ENCODE assay signal across 8 mouse cellular contexts in the genomic region with DNA sequence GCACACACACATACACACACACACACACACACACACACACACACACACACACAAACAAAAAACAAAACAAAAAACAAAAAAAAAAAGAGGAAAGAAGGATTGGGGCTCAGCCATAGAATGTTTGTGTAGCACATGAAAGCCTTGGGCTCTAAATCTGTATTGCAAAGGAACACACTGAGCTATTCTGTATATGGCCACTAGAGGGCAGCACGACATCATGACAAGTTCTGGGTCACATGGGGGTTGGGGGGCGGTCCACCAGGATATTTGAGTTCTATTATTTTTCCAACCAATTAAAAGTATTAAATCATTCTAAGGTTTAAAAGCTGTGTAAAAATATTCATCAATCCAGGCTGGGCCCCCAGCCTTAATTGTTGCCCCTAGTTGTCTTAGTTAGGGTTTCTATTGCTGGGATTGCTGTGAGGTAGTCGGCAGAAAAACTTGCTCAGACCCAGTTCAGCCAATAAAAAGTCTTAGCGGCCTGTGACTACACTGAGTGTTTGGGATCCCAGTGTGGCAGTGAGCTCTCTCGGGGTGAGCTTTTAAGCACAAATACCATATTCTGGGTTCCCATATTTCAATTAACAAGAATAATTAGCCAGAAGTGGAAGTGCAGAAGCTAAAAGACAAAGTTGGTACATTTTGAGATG. TPM values are rescaled to one million over a fixed set of nuclear protein-coding genes. Genes with fewer than 3 reads are reported as not detected.
DNase-seq lines count a peak whose midpoint lies in the region; ATAC-seq lines count a peak whose summit lies in the region.

No protein-coding gene starts in this region.

- H3K27me3 ChIP-seq in heart, embryonic 10.5 days (ENCODE audit: insufficient read depth, poor library complexity, severe bottlenecking), result no peaks in the 10 kb centered on the region
- no peaks in the 10 kb centered on the region for H3K27me3 ChIP-seq in intestine, embryonic 15.5 days (replicated peaks)
- no peaks in the 10 kb centered on the region for H3K27me3 ChIP-seq in midbrain, embryonic 14.5 days (ENCODE audit: control insufficient read depth, insufficient read depth, low read length)

- H3K4me1 ChIP-seq in heart, embryonic 10.5 days, result no peaks in the 10 kb centered on the region
- H3K4me1 ChIP-seq in intestine, embryonic 15.5 days (replicated peaks), result no peaks in the 10 kb centered on the region
- no peaks in the 10 kb centered on the region for H3K4me1 ChIP-seq in midbrain, embryonic 14.5 days (ENCODE audit: control insufficient read depth, insufficient read depth, low read length)

- peak; percentile 68 to 83 for DNase-seq in heart, adult 18-20 months
- no peak for DNase-seq in heart, embryonic 10.5 days (ENCODE audit: low spot score)
- peak; percentile 36 to 72 for DNase-seq in cerebellum, postnatal 25 days
- peak; percentile 62 to 82 for DNase-seq in frontal cortex, postnatal 36 days (ENCODE audit: low spot score in 2 of 2)
- DNase-seq in left cerebral cortex, postnatal 14 days (ENCODE audit: low spot score in 2 of 2), result peak; percentile 77 to 83
- DNase-seq in midbrain, embryonic 14.5 days, result peak; percentile 90
- DNase-seq in spleen, postnatal 10 days (ENCODE audit: low spot score in 2 of 2), result peak; percentile 24 to 67

- WGBS in heart, embryonic 10.5 days, result 26% methylated on average over 5 of the region's 5 CpGs
- WGBS in intestine, embryonic 15.5 days, result 19% methylated on average over 5 of the region's 5 CpGs
- 23% methylated on average over 5 of the region's 5 CpGs for whole genome bisulfite sequencing in midbrain, embryonic 14.5 days

- H3K9me3 ChIP-seq in heart, embryonic 10.5 days, result no peaks in the 10 kb centered on the region
- H3K9me3 ChIP-seq in intestine, embryonic 15.5 days, result no peaks in the 10 kb centered on the region
- H3K9me3 ChIP-seq in midbrain, embryonic 14.5 days (ENCODE audit: control insufficient read depth, low read length), result no peaks in the 10 kb centered on the region

- H3K4me3 ChIP-seq in heart, embryonic 10.5 days, result no peak overlapping the region
- H3K4me3 ChIP-seq in intestine, embryonic 15.5 days (replicated peaks), result no peak overlapping the region
- H3K4me3 ChIP-seq in midbrain, embryonic 14.5 days (replicated peaks; ENCODE audit: low read depth, low read length), result no peak overlapping the region

- H3K27ac ChIP-seq in heart, embryonic 10.5 days, result no peak overlapping the region
- no peak overlapping the region for H3K27ac ChIP-seq in intestine, embryonic 15.5 days
- H3K27ac ChIP-seq in midbrain, embryonic 14.5 days (replicated peaks; ENCODE audit: low read depth, low read length), result no peak overlapping the region

- H3K36me3 ChIP-seq in heart, embryonic 10.5 days, result no peaks in the 10 kb centered on the region
- no peaks in the 10 kb centered on the region for H3K36me3 ChIP-seq in intestine, embryonic 15.5 days
- H3K36me3 ChIP-seq in midbrain, embryonic 14.5 days (ENCODE audit: control insufficient read depth, insufficient read depth, low read length), result no peaks in the 10 kb centered on the region

- ATAC-seq in intestine, embryonic 15.5 days, result peak; percentile 63; the same call in 1 of the 2 replicates
- ATAC-seq in midbrain, embryonic 14.5 days (ENCODE audit: low FRiP score, low TSS enrichment), result peak; percentile 57; the same call in 1 of the 2 replicates

- no peak overlapping the region for H3K9ac ChIP-seq in intestine, embryonic 15.5 days
- H3K9ac ChIP-seq in midbrain, embryonic 14.5 days (replicated peaks; ENCODE audit: low read length), result no peak overlapping the region

- H3K4me2 ChIP-seq in intestine, embryonic 15.5 days (replicated peaks), result peak overlapping the region; percentile 24; the same call in 1 of the 2 replicates
- 0 out of 2 replicates have a peak overlapping the region, but pooled peaks have one; percentile 18 for H3K4me2 ChIP-seq in midbrain, embryonic 14.5 days (ENCODE audit: low read length)

- intact Hi-C loops in left cerebral cortex, postnatal 14 days (cut with DNase I), result loop anchor here (5.0 kb wide), 3 partner anchors 134 to 394 kb away; partner anchors contain the start of gene Pak1ip1

RNA-seq across cellular contexts. Expression of gene Gcnt2, which starts 16.0 kb away (rescaled TPM):
- total RNA-seq in heart, adult 18-20 months (2021), result 1 to 10 TPM; 6.7 to 9.1 TPM
- polyA plus RNA-seq in heart, embryonic 10.5 days (2016; fragmentation: Nextera tagmentation; extraction: Ambion mirVana), result 2.7 and 3.5 TPM in 2 replicates
- 12.2 and 12.4 TPM in 2 replicates for polyA plus RNA-seq in intestine, embryonic 15.5 days (2015; fragmentation: Nextera tagmentation; extraction: Ambion mirVana)
- 10 to 100 TPM; 10.7 to 12.9 TPM for total RNA-seq in left cerebral cortex, postnatal 14 days (2021)
- 3.9 and 5.3 TPM in 2 replicates for polyA plus RNA-seq in midbrain, embryonic 14.5 days (2014; fragmentation: Nextera tagmentation; extraction: Ambion mirVana)
